Mouse (Mus musculus): Measurements from ENCODE around the gene Tom1l2. TPM values are rescaled to one million over a fixed set of nuclear protein-coding genes. Genes with fewer than 3 reads are reported as not detected.

Tom1l2 gene
- total and polyA plus RNA-seq, 2 experiments, result 9.6 to 22.1 TPM

- no peaks in the 10 kb centered on the region; the same call in 1 of the 2 replicates for H3K36me3 ChIP-seq (ENCODE audit: control insufficient read depth, insufficient read depth, low read length)
- DNase-seq (ENCODE audit: extremely low read depth, low read depth, low spot score), result peak; percentile 78
- TF ChIP-seq CTCF (IDR thresholded peaks at IDR 0.05; ENCODE audit: low read depth, low read length) (no peak), POLR2A (IDR thresholded peaks at IDR 0.05; ENCODE audit: extremely low read depth, insufficient read depth, low read length) (peak; percentile 96)
Measured at GRCm38 (mm10) chr11:60210305-60210724, 142.4 kb downstream of the Tom1l2 start.

GRCm38 (mm10) chr11:60209933-60210249 is 142.8 kb downstream of the Tom1l2 start:
- H3K36me3 ChIP-seq (ENCODE audit: control insufficient read depth, insufficient read depth, low read length), result no peaks in the 10 kb centered on the region; the same call in 1 of the 2 replicates
- no peak for DNase-seq (ENCODE audit: extremely low read depth, low read depth, low spot score)
- H3K4me1 ChIP-seq (ENCODE audit: control insufficient read depth, insufficient read depth, low read length), result peaks cover 54% of the 10 kb centered on the region
- H3K27me3 ChIP-seq (ENCODE audit: control insufficient read depth, insufficient read depth, low read length), result no peaks in the 10 kb centered on the region
- TF ChIP-seq POLR2A (IDR thresholded peaks at IDR 0.05; ENCODE audit: extremely low read depth, insufficient read depth, low read length) (no peak), CTCF (IDR thresholded peaks at IDR 0.05; ENCODE audit: low read depth, low read length) (no peak)
- H3K79me2 ChIP-seq (ENCODE audit: control insufficient read depth, insufficient read depth, low read length), result peaks cover 12% of the 10 kb centered on the region; the same call in 1 of the 2 replicates
- peak overlapping the region; percentile 88 for H3K9ac ChIP-seq (ENCODE audit: low read depth, low read length)
- 6% methylated on average over 2 of the region's 2 CpGs for WGBS
- peak overlapping the region; percentile 75 for H3K4me3 ChIP-seq (ENCODE audit: insufficient read depth, low read depth, low read length)
- H3K27ac ChIP-seq (replicated peaks; ENCODE audit: insufficient read depth, low read depth, low read length), result peak overlapping the region; percentile 88

More at GRCm38 (mm10) chr11:60210305-60210724, 142.4 kb downstream of the Tom1l2 start:
- H3K27me3 ChIP-seq (ENCODE audit: control insufficient read depth, insufficient read depth, low read length), result no peaks in the 10 kb centered on the region
- H3K79me2 ChIP-seq (ENCODE audit: control insufficient read depth, insufficient read depth, low read length), result peaks cover 14% of the 10 kb centered on the region; the same call in 1 of the 2 replicates
- H3K4me1 ChIP-seq (ENCODE audit: control insufficient read depth, insufficient read depth, low read length), result peaks cover 52% of the 10 kb centered on the region
- H3K9ac ChIP-seq (ENCODE audit: low read depth, low read length), result peak overlapping the region; percentile 88
- WGBS, result under 1% methylated on average over 47 of the region's 47 CpGs
- peak overlapping the region; percentile 88 for H3K27ac ChIP-seq (replicated peaks; ENCODE audit: insufficient read depth, low read depth, low read length)
- peak overlapping the region; percentile 75 for H3K4me3 ChIP-seq (ENCODE audit: insufficient read depth, low read depth, low read length)

GRCm38 (mm10) chr11:60209217-60209932 is 143.3 kb downstream of the Tom1l2 start:
- peak; percentile 83 for DNase-seq (ENCODE audit: extremely low read depth, low read depth, low spot score)
- H3K27ac ChIP-seq (replicated peaks; ENCODE audit: insufficient read depth, low read depth, low read length), result peak overlapping the region; percentile 88
- H3K4me3 ChIP-seq (ENCODE audit: insufficient read depth, low read depth, low read length), result peak overlapping the region; percentile 75
- peak overlapping the region; percentile 88 for H3K9ac ChIP-seq (ENCODE audit: low read depth, low read length)
- 7% methylated on average over 7 of the region's 7 CpGs for WGBS
- H3K4me1 ChIP-seq (ENCODE audit: control insufficient read depth, insufficient read depth, low read length), result peaks cover 55% of the 10 kb centered on the region
- no peaks in the 10 kb centered on the region for H3K27me3 ChIP-seq (ENCODE audit: control insufficient read depth, insufficient read depth, low read length)
- TF ChIP-seq POLR2A (IDR thresholded peaks at IDR 0.05; ENCODE audit: extremely low read depth, insufficient read depth, low read length), result 0 out of 2 replicates have a peak, but pooled peaks have one; percentile 19
- TF ChIP-seq CTCF (IDR thresholded peaks at IDR 0.05; ENCODE audit: low read depth, low read length), result no peak
- H3K36me3 ChIP-seq (ENCODE audit: control insufficient read depth, insufficient read depth, low read length), result peaks cover 2% of the 10 kb centered on the region; the same call in 1 of the 2 replicates
- H3K79me2 ChIP-seq (ENCODE audit: control insufficient read depth, insufficient read depth, low read length), result peaks cover 9% of the 10 kb centered on the region; the same call in 1 of the 2 replicates

GRCm38 (mm10) chr11:60208712-60209111 is 144.0 kb downstream of the Tom1l2 start:
- Histone ChIP-seq H3K36me3 (ENCODE audit: control insufficient read depth, insufficient read depth, low read length) (peaks cover 4% of the 10 kb centered on the region; the same call in 1 of the 2 replicates), H3K9ac (ENCODE audit: low read depth, low read length) (peak overlapping the region; percentile 88), H3K27me3 (ENCODE audit: control insufficient read depth, insufficient read depth, low read length) (no peaks in the 10 kb centered on the region), H3K4me3 (ENCODE audit: insufficient read depth, low read depth, low read length) (peak overlapping the region; percentile 75), H3K79me2 (ENCODE audit: control insufficient read depth, insufficient read depth, low read length) (peaks cover 9% of the 10 kb centered on the region; the same call in 1 of the 2 replicates), H3K27ac (replicated peaks; ENCODE audit: insufficient read depth, low read depth, low read length) (peak overlapping the region; percentile 88), H3K4me1 (ENCODE audit: control insufficient read depth, insufficient read depth, low read length) (peaks cover 57% of the 10 kb centered on the region)
- peak; percentile 51 for DNase-seq (ENCODE audit: extremely low read depth, low read depth, low spot score)
- TF ChIP-seq CTCF (IDR thresholded peaks at IDR 0.05; ENCODE audit: low read depth, low read length) (no peak), POLR2A (IDR thresholded peaks at IDR 0.05; ENCODE audit: extremely low read depth, insufficient read depth, low read length) (no peak)
- 4% methylated on average over 4 of the region's 4 CpGs for WGBS

GRCm38 (mm10) chr11:60208201-60208600 is 144.5 kb downstream of the Tom1l2 start:
- peak overlapping the region; percentile 75 for H3K4me3 ChIP-seq (ENCODE audit: insufficient read depth, low read depth, low read length)
- peaks cover 57% of the 10 kb centered on the region for H3K4me1 ChIP-seq (ENCODE audit: control insufficient read depth, insufficient read depth, low read length)
- H3K79me2 ChIP-seq (ENCODE audit: control insufficient read depth, insufficient read depth, low read length), result peaks cover 9% of the 10 kb centered on the region; the same call in 1 of the 2 replicates
- H3K27me3 ChIP-seq (ENCODE audit: control insufficient read depth, insufficient read depth, low read length), result no peaks in the 10 kb centered on the region
- WGBS, result 27% methylated on average over 6 of the region's 6 CpGs
- peak; percentile 76 for DNase-seq (ENCODE audit: extremely low read depth, low read depth, low spot score)
- TF ChIP-seq POLR2A (IDR thresholded peaks at IDR 0.05; ENCODE audit: extremely low read depth, insufficient read depth, low read length) (no peak), CTCF (IDR thresholded peaks at IDR 0.05; ENCODE audit: low read depth, low read length) (no peak)
- peaks cover 9% of the 10 kb centered on the region for H3K36me3 ChIP-seq (ENCODE audit: control insufficient read depth, insufficient read depth, low read length)
- H3K27ac ChIP-seq (replicated peaks; ENCODE audit: insufficient read depth, low read depth, low read length), result peak overlapping the region; percentile 88
- peak overlapping the region; percentile 88 for H3K9ac ChIP-seq (ENCODE audit: low read depth, low read length)
